Mouse (Mus musculus): ENCODE measurements around the gene Alkbh3. TPM values are rescaled to one million over a fixed set of nuclear protein-coding genes. Genes with fewer than 3 reads are reported as not detected.

Gene Alkbh3
- polyA plus RNA-seq, 1 experiment from 2014 or later: 29.4 TPM

DNA sequence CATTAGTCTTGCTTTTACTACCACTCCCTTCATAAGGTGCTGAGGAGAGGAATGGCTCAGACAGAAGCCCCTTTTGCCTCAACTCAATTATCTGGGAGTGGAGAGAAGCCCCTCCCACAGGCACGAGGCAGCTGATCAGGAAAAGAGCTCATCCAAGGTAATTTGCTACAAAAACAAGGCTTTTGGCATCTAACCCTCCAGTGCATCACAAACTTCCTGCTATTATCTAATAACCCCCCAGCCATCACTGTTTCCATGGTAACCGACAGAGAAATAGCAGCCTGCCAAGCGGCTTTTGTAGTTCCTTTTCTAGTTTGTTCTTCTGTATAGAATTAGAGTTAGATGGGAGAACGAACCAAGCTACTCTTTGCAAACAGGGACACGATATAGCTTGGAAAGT is 18.3 kb downstream of the Alkbh3 start:
- H3K4me2 ChIP-seq: no peak overlapping the region
- 56% methylated on average over 5 of the region's 5 CpGs for WGBS (ENCODE audit: insufficient replicate concordance)
- no peaks in the 10 kb centered on the region for H3K4me1 ChIP-seq (replicated peaks)
- 0 out of 2 replicates have a peak overlapping the region, but pooled peaks have one; percentile 1 for H3K27ac ChIP-seq (replicated peaks)
- H3K9ac ChIP-seq: no peak overlapping the region
- no peak for ATAC-seq (ENCODE audit: insufficient read depth)
- no peaks in the 10 kb centered on the region for H3K27me3 ChIP-seq
- H3K4me3 ChIP-seq (replicated peaks): no peak overlapping the region
- no peaks in the 10 kb centered on the region for H3K9me3 ChIP-seq (replicated peaks)
- H3K36me3 ChIP-seq (replicated peaks): peaks cover 79% of the 10 kb centered on the region

DNA sequence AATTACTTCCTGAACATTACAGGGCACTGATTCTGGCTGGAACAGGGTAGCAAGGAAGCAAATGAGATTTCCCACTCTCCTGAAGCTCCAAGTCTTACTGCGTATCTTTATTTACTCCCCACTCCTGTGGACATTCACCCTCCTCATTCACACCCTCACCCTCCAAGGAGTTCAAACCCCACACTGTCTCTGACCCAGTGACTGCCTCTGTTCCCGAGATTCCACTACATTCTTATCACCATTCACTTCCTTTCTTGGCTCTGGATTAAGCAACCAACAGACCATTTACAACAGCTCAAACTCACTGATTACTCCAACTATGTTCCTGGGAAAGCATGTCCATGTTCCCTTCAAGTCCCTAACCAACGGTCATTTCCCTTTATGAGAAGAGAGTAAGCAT is 19.3 kb downstream of the Alkbh3 start:
- H3K9ac ChIP-seq: no peak overlapping the region
- no peaks in the 10 kb centered on the region for H3K27me3 ChIP-seq
- no peak overlapping the region for H3K4me2 ChIP-seq
- no peak for ATAC-seq (ENCODE audit: insufficient read depth)
- no peak overlapping the region for H3K27ac ChIP-seq (replicated peaks)
- H3K9me3 ChIP-seq (replicated peaks): no peaks in the 10 kb centered on the region
- 69% methylated on average over 3 of the region's 3 CpGs for WGBS (ENCODE audit: insufficient replicate concordance)
- peaks cover 76% of the 10 kb centered on the region for H3K36me3 ChIP-seq (replicated peaks)
- no peaks in the 10 kb centered on the region for H3K4me1 ChIP-seq (replicated peaks)
- H3K4me3 ChIP-seq (replicated peaks): no peak overlapping the region

DNA sequence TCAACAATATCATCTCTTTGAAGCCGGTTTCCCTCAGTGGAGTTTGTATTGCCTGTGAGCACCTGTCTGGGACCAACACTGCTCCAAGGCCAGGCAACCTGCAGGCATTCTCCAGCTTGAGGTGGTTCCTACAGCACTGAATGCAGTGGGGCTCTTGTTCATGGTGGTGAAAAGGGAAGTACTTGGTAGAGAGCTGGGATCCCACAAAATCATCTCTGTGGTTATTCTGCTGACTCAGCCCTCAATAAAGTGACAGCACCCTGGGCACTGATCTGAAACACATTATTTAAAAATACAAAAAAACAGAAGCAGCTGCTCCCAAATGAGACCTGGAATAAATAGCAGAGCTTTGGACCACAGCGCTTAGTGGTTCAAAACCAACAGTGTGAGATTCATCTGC is 22.2 kb downstream of the Alkbh3 start:
- Histone ChIP-seq H3K4me2 (no peak overlapping the region), H3K9ac (no peak overlapping the region), H3K4me3 (replicated peaks) (no peak overlapping the region), H3K4me1 (replicated peaks) (no peaks in the 10 kb centered on the region), H3K27ac (replicated peaks) (no peak overlapping the region), H3K9me3 (replicated peaks) (no peaks in the 10 kb centered on the region), H3K27me3 (no peaks in the 10 kb centered on the region), H3K36me3 (replicated peaks) (peaks cover 62% of the 10 kb centered on the region)
- no peak for ATAC-seq (ENCODE audit: insufficient read depth)
- 78% methylated on average over 2 of the region's 2 CpGs for WGBS (ENCODE audit: insufficient replicate concordance)

DNA sequence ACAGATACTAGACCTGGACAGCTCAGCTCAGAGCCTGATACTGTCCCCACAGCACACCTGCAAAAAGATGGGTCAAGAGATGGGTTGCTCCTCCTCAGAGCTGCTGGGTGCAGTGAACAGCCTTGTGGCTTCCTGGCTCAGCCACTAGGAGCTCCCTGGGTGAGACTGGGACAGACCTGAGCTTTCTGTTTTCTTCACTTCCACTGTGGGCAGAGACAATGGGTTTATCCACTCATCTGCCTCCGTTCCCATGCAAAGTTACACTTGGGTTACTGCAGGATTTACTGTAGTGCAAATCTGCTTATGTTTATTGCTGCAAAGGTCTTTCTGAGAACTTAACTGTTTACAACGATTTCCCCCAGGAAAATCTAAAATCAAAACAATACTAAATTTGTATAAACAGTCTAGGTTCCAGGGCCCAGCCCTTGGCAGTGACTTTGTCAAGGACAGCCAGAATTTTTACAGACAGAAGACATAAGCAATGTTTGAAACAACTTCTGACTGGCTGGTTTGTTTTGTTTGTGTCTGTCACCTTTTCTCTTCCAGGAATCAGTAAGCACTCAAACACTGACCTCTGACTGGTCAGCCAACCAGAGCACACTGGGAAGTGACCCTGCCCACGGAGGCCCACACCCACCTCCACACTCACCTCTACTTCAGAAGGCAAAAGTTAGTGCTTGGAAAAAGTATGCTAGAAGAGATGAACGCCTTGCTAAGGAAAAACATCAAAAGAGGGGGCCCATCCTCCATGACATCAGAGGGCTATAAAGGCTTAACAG is 28.0 kb downstream of the Alkbh3 start:
- Histone ChIP-seq H3K27me3 (no peaks in the 10 kb centered on the region), H3K9me3 (replicated peaks) (no peaks in the 10 kb centered on the region), H3K4me1 (replicated peaks) (no peaks in the 10 kb centered on the region), H3K27ac (replicated peaks) (no peak overlapping the region), H3K36me3 (replicated peaks) (peaks cover 39% of the 10 kb centered on the region), H3K4me3 (replicated peaks) (no peak overlapping the region), H3K4me2 (no peak overlapping the region), H3K9ac (no peak overlapping the region)
- no peak for ATAC-seq (ENCODE audit: insufficient read depth)
- WGBS (ENCODE audit: insufficient replicate concordance): 71% methylated on average over 4 of the region's 4 CpGs

DNA sequence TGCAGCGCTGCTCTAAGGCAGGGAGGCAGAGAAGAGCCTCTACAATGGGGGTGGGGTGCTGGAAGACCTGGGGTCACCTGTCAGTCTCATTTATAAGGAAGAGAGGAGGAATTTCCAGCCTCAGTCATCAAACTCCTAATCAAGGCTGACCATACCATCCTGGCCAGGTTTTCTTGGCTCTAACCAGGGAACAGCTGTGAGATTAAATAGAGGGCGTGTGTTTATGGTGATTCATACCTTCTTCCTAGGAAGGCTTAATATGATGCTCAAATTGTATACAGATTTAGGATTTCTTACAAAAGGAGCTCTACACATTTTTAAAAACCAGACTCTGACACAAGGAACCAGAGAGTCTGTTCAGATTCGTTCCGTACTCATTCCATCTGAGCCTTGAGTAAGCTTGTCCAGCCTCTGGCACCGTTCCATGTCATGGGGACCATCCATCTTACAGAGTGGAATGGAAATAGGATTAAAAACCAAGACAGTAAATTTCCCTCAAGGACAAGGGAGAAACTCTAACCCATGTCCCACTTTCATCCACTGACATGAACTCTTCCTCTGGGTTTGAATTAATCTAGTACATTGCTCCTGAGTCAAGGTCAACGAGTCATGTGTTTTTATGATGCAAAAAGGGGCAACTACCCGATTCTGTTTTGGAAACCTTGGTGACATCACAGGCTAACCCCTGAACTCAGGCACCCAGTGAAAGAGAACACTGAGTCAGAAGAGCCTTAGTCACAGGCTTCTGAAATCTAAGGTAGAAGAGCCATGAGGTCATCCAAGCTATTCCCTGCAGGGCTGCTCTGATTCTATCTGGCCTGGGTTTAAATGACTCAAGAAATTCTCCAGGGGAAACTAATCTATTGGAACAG is 31.1 kb downstream of the Alkbh3 start:
- peaks cover 10% of the 10 kb centered on the region; the same call in 1 of the 2 replicates for H3K4me1 ChIP-seq (replicated peaks)
- no peak overlapping the region for H3K27ac ChIP-seq (replicated peaks)
- H3K4me3 ChIP-seq (replicated peaks): no peak overlapping the region
- H3K4me2 ChIP-seq: no peak overlapping the region
- H3K9me3 ChIP-seq (replicated peaks): no peaks in the 10 kb centered on the region
- no peak overlapping the region for H3K9ac ChIP-seq
- H3K36me3 ChIP-seq (replicated peaks): peaks cover 28% of the 10 kb centered on the region
- ATAC-seq (ENCODE audit: insufficient read depth): no peak
- peaks cover 21% of the 10 kb centered on the region for H3K27me3 ChIP-seq
- WGBS (ENCODE audit: insufficient replicate concordance): 73% methylated on average over 7 of the region's 7 CpGs

DNA sequence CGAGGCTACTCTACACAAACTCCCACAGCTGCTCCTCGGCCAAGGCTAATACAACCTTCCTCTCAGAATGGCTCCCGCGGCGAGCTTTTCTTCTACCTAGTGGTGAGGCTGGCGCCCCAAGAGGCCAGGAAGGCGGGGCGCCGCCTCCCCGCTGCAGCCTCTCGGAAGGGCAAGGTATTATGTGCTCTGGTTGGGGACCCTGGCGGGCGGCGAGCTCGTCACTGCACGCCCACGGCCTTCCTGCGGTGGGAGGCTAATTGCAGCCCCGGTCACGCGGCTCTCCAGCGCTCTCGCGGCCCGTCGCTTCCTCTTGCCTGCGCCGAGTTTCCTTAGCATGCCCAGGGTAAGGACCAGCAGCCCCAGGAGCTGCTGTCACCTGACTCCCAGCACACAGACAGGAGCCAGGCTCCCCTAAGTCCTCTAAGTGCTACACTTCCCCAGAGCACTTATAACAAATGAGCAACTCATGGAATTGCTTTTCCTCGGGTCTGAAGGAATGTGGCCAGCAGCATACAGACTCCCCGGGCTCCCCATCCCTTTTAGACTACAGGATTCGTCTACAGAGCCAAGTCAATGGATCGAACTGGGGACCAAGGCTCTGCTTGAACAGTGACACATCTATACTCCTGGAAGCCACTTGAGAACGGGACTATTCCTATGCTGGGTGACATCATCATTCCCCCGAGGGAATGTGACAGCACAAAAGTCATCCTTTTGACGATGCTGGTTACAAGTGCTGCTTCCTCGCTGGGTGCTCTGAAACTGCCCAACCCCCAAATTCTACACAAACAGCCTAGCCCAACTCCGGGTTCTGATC is 34.0 kb downstream of the Alkbh3 start:
- H3K9ac ChIP-seq: no peak overlapping the region
- WGBS (ENCODE audit: insufficient replicate concordance): 3% methylated on average over 37 of the region's 37 CpGs

DNA sequence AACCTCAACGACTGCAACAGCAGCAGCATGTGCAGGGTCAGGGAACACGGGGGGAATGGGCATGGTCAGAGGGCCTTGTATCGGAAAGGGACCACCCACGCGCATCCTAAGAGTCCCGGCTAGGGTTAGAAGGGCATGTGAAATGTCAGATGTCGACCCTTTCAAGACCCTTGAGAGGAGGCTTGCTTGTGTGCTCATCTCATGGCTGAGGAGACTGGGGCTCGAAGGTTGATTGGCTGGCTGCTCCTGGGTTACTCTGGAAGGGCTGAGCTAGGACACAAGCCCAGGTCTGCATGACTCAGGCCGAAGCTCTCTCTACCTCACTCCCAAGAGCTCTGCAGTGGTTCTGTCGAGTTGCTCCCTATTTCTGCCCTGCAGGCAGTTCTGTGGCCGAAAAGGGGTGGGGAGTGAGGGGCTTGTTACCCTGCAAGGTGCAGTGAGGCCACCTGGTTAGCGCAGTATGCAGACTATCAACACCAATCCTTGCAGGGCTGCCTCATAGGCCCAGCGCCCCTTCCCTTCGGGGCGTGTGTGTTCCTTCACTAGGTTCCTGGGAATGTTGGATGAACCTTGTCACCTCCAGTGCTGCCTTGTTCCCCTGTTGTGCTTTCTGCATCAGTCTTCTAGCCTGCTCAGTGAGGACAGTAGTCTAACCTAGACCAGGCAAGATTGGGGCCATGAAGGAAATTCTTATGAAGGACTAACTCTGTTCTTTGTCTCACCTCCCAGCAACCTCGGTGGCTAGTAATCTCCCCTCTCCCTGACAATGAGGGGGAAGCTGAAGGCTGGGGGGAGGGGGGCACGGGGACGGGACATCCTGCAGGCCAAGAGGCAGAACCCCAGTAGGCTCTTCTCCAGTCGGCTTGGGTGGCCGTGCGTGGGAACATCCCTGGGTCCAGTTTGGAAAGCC is 34.8 kb downstream of the Alkbh3 start:
- 37% methylated on average over 21 of the region's 21 CpGs for WGBS (ENCODE audit: insufficient replicate concordance)
- H3K9me3 ChIP-seq (replicated peaks): no peaks in the 10 kb centered on the region
- ATAC-seq (ENCODE audit: insufficient read depth): no peak
- peak overlapping the region; percentile 32 for H3K4me3 ChIP-seq (replicated peaks)
- peak overlapping the region; percentile 64 for H3K4me2 ChIP-seq
- H3K9ac ChIP-seq: no peak overlapping the region
- H3K27me3 ChIP-seq: peaks cover 22% of the 10 kb centered on the region
- peaks cover 10% of the 10 kb centered on the region; the same call in 1 of the 2 replicates for H3K4me1 ChIP-seq (replicated peaks)
- no peak overlapping the region for H3K27ac ChIP-seq (replicated peaks)
- H3K36me3 ChIP-seq (replicated peaks): peaks cover 12% of the 10 kb centered on the region; the same call in 1 of the 2 replicates

More for the DNA sequence above, 34.0 kb downstream of the Alkbh3 start:
- Histone ChIP-seq H3K4me2 (peak overlapping the region; percentile 64), H3K4me1 (replicated peaks) (peaks cover 10% of the 10 kb centered on the region; the same call in 1 of the 2 replicates), H3K27ac (replicated peaks) (no peak overlapping the region), H3K9me3 (replicated peaks) (no peaks in the 10 kb centered on the region), H3K4me3 (replicated peaks) (peak overlapping the region; percentile 32), H3K27me3 (peaks cover 22% of the 10 kb centered on the region), H3K36me3 (replicated peaks) (peaks cover 18% of the 10 kb centered on the region)
- no peak for ATAC-seq (ENCODE audit: insufficient read depth)

DNA sequence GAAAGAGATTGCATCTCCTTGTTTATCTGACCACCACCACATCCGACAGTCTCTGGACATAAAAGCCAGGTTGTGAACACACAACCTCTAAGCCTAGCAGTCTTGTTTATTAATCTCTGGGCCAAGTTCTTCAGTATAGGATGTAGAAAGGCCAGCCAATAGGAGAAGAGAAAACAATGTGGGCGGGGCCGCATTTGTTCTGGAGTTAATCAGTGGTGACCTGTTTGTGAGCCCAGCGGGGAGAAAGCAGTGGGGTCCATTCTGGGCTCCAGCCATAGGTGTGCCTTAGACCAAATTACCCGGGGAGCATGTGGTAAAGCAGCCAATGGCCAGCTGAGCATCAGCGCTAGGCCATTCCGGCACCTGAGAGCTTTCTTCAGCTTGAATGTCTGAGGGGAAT is 35.6 kb downstream of the Alkbh3 start:
- H3K36me3 ChIP-seq (replicated peaks): 0 out of 2 replicates have a peak, but pooled peaks cover 5% of the 10 kb centered on the region
- ATAC-seq (ENCODE audit: insufficient read depth): no peak
- WGBS (ENCODE audit: insufficient replicate concordance): 49% methylated on average over 7 of the region's 7 CpGs
- H3K27ac ChIP-seq (replicated peaks): no peak overlapping the region
- no peak overlapping the region for H3K4me3 ChIP-seq (replicated peaks)
- H3K27me3 ChIP-seq: peaks cover 22% of the 10 kb centered on the region
- no peaks in the 10 kb centered on the region for H3K9me3 ChIP-seq (replicated peaks)
- H3K9ac ChIP-seq: no peak overlapping the region
- H3K4me1 ChIP-seq (replicated peaks): peaks cover 10% of the 10 kb centered on the region; the same call in 1 of the 2 replicates
- H3K4me2 ChIP-seq: no peak overlapping the region

DNA sequence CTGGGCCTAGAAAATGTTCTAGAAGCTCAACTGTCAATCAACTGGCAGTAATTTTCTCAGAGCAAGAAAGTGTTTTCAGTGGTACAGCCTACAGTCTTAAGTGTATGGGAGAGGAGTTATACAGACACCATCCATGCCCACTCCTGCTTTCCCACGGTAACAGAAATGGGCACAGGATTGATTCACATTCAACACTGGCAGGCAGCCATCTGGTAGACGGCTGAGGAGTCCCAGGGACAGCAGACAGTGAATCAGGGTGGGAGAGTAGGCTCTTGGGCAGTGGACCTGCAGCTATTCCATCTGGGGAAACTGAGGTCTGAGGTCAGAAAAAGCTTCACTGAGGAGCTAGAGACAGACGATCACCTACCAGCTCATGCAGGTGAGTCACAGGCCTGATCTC is 39.0 kb downstream of the Alkbh3 start:
- Histone ChIP-seq H3K27ac (replicated peaks) (no peak overlapping the region), H3K27me3 (peaks cover 16% of the 10 kb centered on the region), H3K9ac (no peak overlapping the region), H3K4me2 (no peak overlapping the region), H3K36me3 (replicated peaks) (no peaks in the 10 kb centered on the region), H3K4me1 (replicated peaks) (peaks cover 4% of the 10 kb centered on the region; the same call in 1 of the 2 replicates), H3K4me3 (replicated peaks) (no peak overlapping the region), H3K9me3 (replicated peaks) (no peaks in the 10 kb centered on the region)
- no peak for ATAC-seq (ENCODE audit: insufficient read depth)
- 57% methylated on average over 3 of the region's 3 CpGs for WGBS (ENCODE audit: insufficient replicate concordance)

All from liver, embryonic 15.5 days (tissue).